Mouse (Mus musculus) CH12.LX (cell line): ENCODE measurements around the gene Wdr44.

Source experiments
- CTCF ChIP-seq, 2 experiments: IDR thresholded peaks in 1 of 2; conservative IDR thresholded peaks in 1 of 2; 2 replicates each; pipeline ENCODE4 v1.5.1; 2011 to 2012; ENCODE audit warnings: low read depth in 2 of 2, low read length in 2 of 2, improper control_type of control experiment in 1 of 2, inconsistent platforms in 1 of 2, mild to moderate bottlenecking in 1 of 2, moderate library complexity in 1 of 2
- EP300 ChIP-seq: IDR thresholded peaks from 2 replicates; pipeline ENCODE4 v1.6.1; 2011; ENCODE audit warnings: low read length, improper control_type of control experiment
- HCFC1 ChIP-seq: IDR thresholded peaks from 2 replicates; pipeline ENCODE4 v1.6.1; 2012; ENCODE audit warnings: low read depth, mild to moderate bottlenecking, inconsistent platforms, low read length, improper control_type of control experiment
- MAFK ChIP-seq: IDR thresholded peaks from 2 replicates; pipeline ENCODE4 v1.6.1; 2011; ENCODE audit warnings: low read length, improper control_type of control experiment; ENCODE audit not compliant: insufficient replicate concordance
- MEF2A ChIP-seq: IDR thresholded peaks from 2 replicates; pipeline ENCODE4 v1.6.1; 2014; ENCODE audit warnings: low read depth, mild to moderate bottlenecking, inconsistent platforms, low read length, improper control_type of control experiment, borderline replicate concordance
- MXI1 ChIP-seq: IDR thresholded peaks from 2 replicates; pipeline ENCODE4 v1.6.1; 2011; ENCODE audit warnings: mild to moderate bottlenecking, low read depth, low read length, improper control_type of control experiment
- MYC ChIP-seq: IDR thresholded peaks from 2 replicates; pipeline ENCODE4 v1.6.1; 2011; ENCODE audit warnings: low read depth, mild to moderate bottlenecking, improper control_type of control experiment, low read length
- POLR2A ChIP-seq: IDR thresholded peaks from 2 replicates; pipeline ENCODE4 v1.6.1; 2011; ENCODE audit warnings: low read depth, mild to moderate bottlenecking, improper control_type of control experiment, low read length
- POLR2AphosphoS2 ChIP-seq: IDR thresholded peaks from 2 replicates; pipeline ENCODE4 v1.6.1; 2011; ENCODE audit warnings: low read depth, low read length, improper control_type of control experiment
- SMC3 ChIP-seq: IDR thresholded peaks from 2 replicates; pipeline ENCODE4 v1.6.1; 2011; ENCODE audit warnings: low read depth, low read length, improper control_type of control experiment
- TCF12 ChIP-seq: IDR thresholded peaks from 2 replicates; pipeline ENCODE4 v1.6.1; 2014; ENCODE audit warnings: low read depth, mild to moderate bottlenecking, inconsistent platforms, low read length, improper control_type of control experiment
- USF1 ChIP-seq: IDR thresholded peaks from 2 replicates; pipeline ENCODE4 v1.6.1; 2014; ENCODE audit warnings: low read depth, mild to moderate bottlenecking, inconsistent platforms, low read length, improper control_type of control experiment
- ZMIZ1 ChIP-seq: IDR thresholded peaks from 2 replicates; pipeline ENCODE4 v1.6.1; 2012; ENCODE audit warnings: low read depth, mild to moderate bottlenecking, inconsistent platforms, low read length, improper control_type of control experiment
- ZNF384 ChIP-seq: IDR thresholded peaks from 2 replicates; pipeline ENCODE4 v1.6.1; 2012; ENCODE audit warnings: low read depth, low read length, improper control_type of control experiment, inconsistent platforms

DNA sequence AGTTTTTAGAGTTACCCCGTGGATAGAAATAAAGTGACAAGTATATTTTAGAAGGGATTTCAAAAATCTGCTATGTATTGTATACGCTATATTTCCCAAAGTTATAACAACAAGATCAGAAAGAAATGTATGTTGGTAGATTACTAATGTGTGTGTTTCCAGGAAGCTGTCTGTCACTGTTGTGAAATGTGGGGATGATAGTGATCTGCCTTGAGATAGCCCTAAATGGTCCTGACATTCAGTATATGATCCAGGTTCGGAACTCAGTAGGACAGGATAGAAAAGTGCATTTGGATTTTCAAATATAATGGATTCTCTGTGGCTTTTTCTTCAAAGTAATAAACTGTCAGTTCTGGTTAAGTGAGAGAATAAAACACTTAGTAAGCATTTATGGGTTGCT, 1.7 kb downstream of the Wdr44 start:
- no peak for TF ChIP-seq HCFC1
- no peak for TF ChIP-seq CTCF (conservative IDR thresholded peaks at IDR 0.05 in 1 of 2, IDR thresholded peaks at IDR 0.05 in 1 of 2; ENCODE audit: low read depth in 2 of 2, low read length in 2 of 2)
- no peak for TF ChIP-seq EP300
- 0 out of 2 replicates have a peak, but pooled peaks have one; percentile 15 for TF ChIP-seq MAFK
- no peak for TF ChIP-seq POLR2AphosphoS2
- no peak for TF ChIP-seq TCF12
- TF ChIP-seq POLR2A: no peak
- TF ChIP-seq ZNF384: no peak
- TF ChIP-seq ZMIZ1: no peak
- no peak for TF ChIP-seq USF1
- TF ChIP-seq MEF2A: no peak
- no peak for TF ChIP-seq MXI1
- no peak for TF ChIP-seq SMC3
- TF ChIP-seq MYC: no peak
